Mouse (Mus musculus) small intestine, adult 2 months (tissue): ENCODE data around the gene Mn1. TPM values are rescaled to one million over a fixed set of nuclear protein-coding genes. Genes with fewer than 3 reads are reported as not detected.

ENCODE experiments used
- H3K27ac ChIP-seq: fragments of 200-500 bp; 2 replicates; pipeline ENCODE4 v1.5.1; 2012; ENCODE audit warnings: low read depth, low read length, control low read depth, inconsistent platforms; ENCODE audit not compliant: insufficient read depth
- H3K27me3 ChIP-seq: fragments of 200-500 bp; 2 replicates; pipeline ENCODE4 v1.6.1; 2012; ENCODE audit warnings: mild to moderate bottlenecking, moderate library complexity, low read length, inconsistent platforms; ENCODE audit not compliant: control insufficient read depth, insufficient read depth
- H3K36me3 ChIP-seq: fragments of 200-500 bp; 2 replicates; pipeline ENCODE4 v1.6.1; 2012; ENCODE audit warnings: mild to moderate bottlenecking, low read length, control low read depth, inconsistent platforms; ENCODE audit not compliant: control insufficient read depth, insufficient read depth
- H3K4me1 ChIP-seq: fragments of 200-500 bp; 2 replicates; pipeline ENCODE4 v1.6.1; 2012; ENCODE audit warnings: low read length, inconsistent platforms, mixed read lengths; ENCODE audit not compliant: control insufficient read depth, insufficient read depth, insufficient read length
- H3K4me3 ChIP-seq: fragments of 200-500 bp; 2 replicates; pipeline ENCODE4 v1.5.1; 2012; ENCODE audit warnings: low read depth, mild to moderate bottlenecking, control low read depth, inconsistent platforms, low read length, moderate library complexity
- CTCF ChIP-seq: fragments of 200-500 bp; IDR thresholded peaks from 2 replicates; pipeline ENCODE4 v1.5.1; 2012; ENCODE audit warnings: low read depth, mild to moderate bottlenecking, control low read depth, inconsistent platforms, low read length, moderate library complexity, mixed read lengths; ENCODE audit not compliant: insufficient replicate concordance, insufficient read length; ENCODE audit errors: extremely low read depth
- POLR2A ChIP-seq: fragments of 200-500 bp; IDR thresholded peaks from 2 replicates; pipeline ENCODE4 v1.6.1; 2012; ENCODE audit warnings: low read depth, mild to moderate bottlenecking, control low read depth, inconsistent platforms, low read length, moderate library complexity
- WGBS: fragments of 180-500 bp; shearing (Covaris S2); methylation state at CpG from one replicate; pipeline ENCODE4 v1.1.7; 2018; 5-methylcytosine and 5-hydroxymethylcytosine counted together
- polyA plus RNA-seq: library from polyadenylated mRNA; depleted of rRNA; stranded (reverse); fragments of >200 nt; gene quantifications from 2 replicates; pipeline ENCODE4 v1.2.3, GENCODE M21; 2012

Mn1 gene
- polyA plus RNA-seq, 1 experiment = 2.2 TPM

- 67% methylated on average over 9 of the region's 9 CpGs for WGBS
- Histone ChIP-seq H3K4me1 (no peaks in the 10 kb centered on the region), H3K27ac (no peak overlapping the region), H3K4me3 (no peak overlapping the region), H3K36me3 (no peaks in the 10 kb centered on the region), H3K27me3 (no peaks in the 10 kb centered on the region)
- TF ChIP-seq POLR2A (no peak), CTCF (no peak)
Observed at GRCm38 (mm10) chr5:111425813-111426212, 8.7 kb downstream of the Mn1 start.

- TF ChIP-seq CTCF (no peak), POLR2A (no peak)
- H3K4me3 ChIP-seq = no peak overlapping the region
- no peaks in the 10 kb centered on the region for H3K36me3 ChIP-seq
- no peaks in the 10 kb centered on the region for H3K27me3 ChIP-seq
- H3K27ac ChIP-seq = no peak overlapping the region
- no peaks in the 10 kb centered on the region for H3K4me1 ChIP-seq
- 77% methylated on average over 5 of the region's 5 CpGs for WGBS
Observed at GRCm38 (mm10) chr5:111426249-111426648, 9.1 kb downstream of the Mn1 start.

- no peak overlapping the region for H3K4me3 ChIP-seq
- H3K27me3 ChIP-seq = no peaks in the 10 kb centered on the region
- H3K27ac ChIP-seq = no peak overlapping the region
- WGBS = 82% methylated on average over 6 of the region's 6 CpGs
- no peaks in the 10 kb centered on the region for H3K36me3 ChIP-seq
- TF ChIP-seq CTCF (no peak), POLR2A (no peak)
- H3K4me1 ChIP-seq = no peaks in the 10 kb centered on the region
Observed at GRCm38 (mm10) chr5:111428882-111429281, 11.7 kb downstream of the Mn1 start.

GRCm38 (mm10) chr5:111429726-111430125, 12.6 kb downstream of the Mn1 start:
- 61% methylated on average over 7 of the region's 7 CpGs for WGBS
- no peak overlapping the region for H3K27ac ChIP-seq
- no peak for TF ChIP-seq CTCF
- TF ChIP-seq POLR2A = no peak

GRCm38 (mm10) chr5:111431007-111431730, 14.0 kb downstream of the Mn1 start:
- no peaks in the 10 kb centered on the region for H3K36me3 ChIP-seq
- WGBS = 71% methylated on average over 11 of the region's 11 CpGs
- TF ChIP-seq POLR2A = no peak
- no peak for TF ChIP-seq CTCF
- H3K4me1 ChIP-seq = no peaks in the 10 kb centered on the region
- no peaks in the 10 kb centered on the region for H3K27me3 ChIP-seq
- H3K4me3 ChIP-seq = no peak overlapping the region
- H3K27ac ChIP-seq = no peak overlapping the region

More at GRCm38 (mm10) chr5:111429726-111430125, 12.6 kb downstream of the Mn1 start:
- Histone ChIP-seq H3K4me3 (no peak overlapping the region), H3K27me3 (no peaks in the 10 kb centered on the region), H3K36me3 (no peaks in the 10 kb centered on the region), H3K4me1 (no peaks in the 10 kb centered on the region)

- H3K36me3 ChIP-seq = no peaks in the 10 kb centered on the region
- TF ChIP-seq POLR2A = no peak
- TF ChIP-seq CTCF = no peak
- no peak overlapping the region for H3K27ac ChIP-seq
- H3K4me1 ChIP-seq = no peaks in the 10 kb centered on the region
- 70% methylated on average over 5 of the region's 5 CpGs for WGBS
- no peaks in the 10 kb centered on the region for H3K27me3 ChIP-seq
- no peak overlapping the region for H3K4me3 ChIP-seq
Observed at GRCm38 (mm10) chr5:111432842-111433241, 15.7 kb downstream of the Mn1 start.

GRCm38 (mm10) chr5:111434342-111434842, 17.2 kb downstream of the Mn1 start:
- TF ChIP-seq CTCF = no peak
- no peak for TF ChIP-seq POLR2A
- Histone ChIP-seq H3K4me3 (no peak overlapping the region), H3K36me3 (no peaks in the 10 kb centered on the region), H3K27me3 (no peaks in the 10 kb centered on the region), H3K4me1 (no peaks in the 10 kb centered on the region), H3K27ac (no peak overlapping the region)
- 33% methylated on average over 16 of the region's 16 CpGs for whole genome bisulfite sequencing
